Mouse (Mus musculus): ENCODE data around the gene Hist2h2be.

DNA sequence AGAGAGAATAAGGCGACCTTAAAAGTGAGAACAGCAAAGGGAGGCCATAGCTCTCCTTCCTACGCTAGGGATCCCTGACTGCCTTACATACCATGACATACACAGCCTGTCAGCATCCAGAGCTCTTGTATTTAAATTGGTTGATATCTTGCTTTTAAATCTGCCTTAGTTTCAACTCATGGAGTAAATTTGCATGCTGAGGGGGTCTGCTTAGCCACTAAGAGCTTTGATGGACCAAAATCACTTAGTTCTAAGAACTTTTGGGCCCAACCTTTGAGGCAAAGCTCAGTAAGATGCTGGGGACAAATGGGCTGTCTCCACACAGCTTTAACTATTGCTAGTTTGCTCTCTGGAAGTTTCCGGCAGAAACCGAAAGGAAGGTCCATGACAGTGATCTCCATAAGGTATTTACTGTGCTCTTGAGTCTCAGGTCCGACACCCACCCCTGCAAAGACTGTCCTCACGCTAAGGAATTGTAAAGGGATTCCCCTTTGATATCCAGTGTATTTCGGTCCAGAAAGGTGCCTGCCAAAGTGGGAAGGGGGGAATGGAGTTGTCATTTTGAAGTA, 16.5 kb downstream of the Hist2h2be start:
- no peak for TF ChIP-seq CTCF (IDR thresholded peaks at IDR 0.05; ENCODE audit: low read depth, low read length)
- TF ChIP-seq GATA1 (IDR thresholded peaks at IDR 0.05; ENCODE audit: borderline replicate concordance, low read length) = no peak
- no peak for TF ChIP-seq GATA2 (IDR thresholded peaks at IDR 0.05; ENCODE audit: borderline replicate concordance, low read depth, low read length)
- no peak for TF ChIP-seq TAL1 (conservative IDR thresholded peaks at IDR 0.05; ENCODE audit: low read depth, low read length)

Measured in G1E (cell line).